Mouse (Mus musculus): ENCODE results near the gene Acss2.

The Acss2 gene

DNA sequence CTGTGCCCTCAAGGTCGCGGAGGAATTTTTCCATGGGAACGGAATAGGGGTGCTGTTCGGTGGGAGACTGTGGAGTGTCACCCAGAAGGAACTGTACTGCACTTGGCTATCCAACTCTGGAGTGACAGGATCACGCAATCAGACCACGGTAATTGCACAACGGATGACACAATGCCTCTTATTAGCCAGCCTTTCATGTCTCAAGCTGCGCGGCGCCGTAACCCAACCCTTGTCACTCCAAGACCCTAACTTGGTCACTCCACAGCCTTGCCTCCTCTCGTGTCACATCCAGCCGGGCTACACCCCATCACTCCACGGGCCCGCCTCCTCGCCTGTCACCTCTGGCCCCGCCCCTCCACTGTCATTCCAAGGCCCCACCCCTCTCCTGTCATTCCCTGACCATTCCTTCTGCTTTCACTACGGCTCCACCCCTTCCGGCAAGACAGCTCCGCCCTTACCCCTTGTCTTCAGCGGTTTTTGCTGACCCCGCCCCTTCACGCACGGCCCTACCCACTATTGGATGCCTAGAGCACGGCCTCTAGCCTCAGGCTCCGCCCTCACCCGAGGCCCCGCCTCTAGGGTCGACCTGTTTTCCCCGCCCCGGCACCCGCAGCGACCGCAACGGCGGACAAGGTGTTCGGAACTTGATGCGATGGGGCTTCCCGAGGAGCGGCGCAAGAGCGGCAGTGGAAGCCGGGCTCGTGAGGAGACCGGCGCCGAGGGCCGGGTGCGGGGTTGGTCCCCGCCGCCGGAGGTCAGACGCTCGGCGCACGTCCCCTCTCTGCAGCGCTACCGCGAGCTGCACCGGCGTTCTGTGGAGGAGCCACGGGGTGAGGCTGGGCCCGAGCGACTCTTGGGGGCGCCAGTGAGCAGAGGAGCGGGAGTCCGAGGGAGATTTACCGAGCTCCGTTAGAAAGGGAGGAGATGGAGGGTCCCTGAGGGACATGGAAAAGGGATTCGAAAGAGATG is at the start of gene Acss2, which contains the start of gene Ggt7:
Acss2 (plus strand) TSS at position 494 of the 969 bp plus-strand sequence.
Ggt7 (minus strand) TSS at position 783 of the 969 bp plus-strand sequence.
- peak; percentile 100 for DNase-seq (ENCODE audit: low spot score)

DNA sequence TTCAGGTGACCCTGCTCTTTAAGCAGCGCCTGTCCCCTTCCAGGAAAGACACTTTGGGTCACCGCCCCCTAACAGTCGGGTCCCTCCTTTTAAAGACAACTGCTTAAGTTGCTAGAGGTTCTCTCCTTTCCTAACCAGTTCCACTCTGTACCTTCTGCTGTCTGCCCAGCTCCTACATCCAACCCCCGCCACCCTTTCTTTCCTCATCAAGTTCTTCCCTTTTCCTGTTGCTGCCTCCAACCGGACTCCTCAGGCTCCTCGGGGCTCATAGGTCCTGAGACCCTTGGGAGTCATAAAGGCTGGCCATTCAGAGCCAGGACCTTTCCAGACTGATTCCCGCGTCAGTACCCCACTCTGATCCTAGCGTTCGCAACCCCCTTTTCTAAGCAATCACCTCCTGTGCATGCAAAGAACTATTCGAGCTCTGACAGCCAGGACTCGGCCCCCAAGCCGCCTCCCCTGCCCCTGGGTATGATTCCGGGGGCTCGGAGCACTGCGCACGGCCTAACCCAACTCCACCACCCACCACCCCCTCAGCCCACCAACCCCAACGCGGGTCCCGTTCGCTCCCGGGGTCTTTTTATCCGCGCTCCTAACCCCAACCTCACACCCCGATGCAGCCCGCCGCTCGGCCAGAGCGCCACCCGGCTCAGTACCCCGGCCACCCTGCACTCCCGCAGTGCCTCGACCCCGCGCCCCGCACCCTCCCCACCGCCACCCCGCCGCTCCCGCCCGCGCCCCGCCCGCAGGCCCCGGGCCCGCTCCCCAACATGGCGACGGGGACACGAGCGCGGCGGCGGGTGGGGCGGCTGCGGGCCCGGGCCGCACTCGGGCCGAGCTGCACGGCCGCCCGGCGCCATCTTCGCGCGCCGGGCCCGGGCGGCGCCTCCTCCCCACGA is 44.8 kb upstream of the Acss2 start:
- peak; percentile 71 for DNase-seq (ENCODE audit: low spot score)

DNA sequence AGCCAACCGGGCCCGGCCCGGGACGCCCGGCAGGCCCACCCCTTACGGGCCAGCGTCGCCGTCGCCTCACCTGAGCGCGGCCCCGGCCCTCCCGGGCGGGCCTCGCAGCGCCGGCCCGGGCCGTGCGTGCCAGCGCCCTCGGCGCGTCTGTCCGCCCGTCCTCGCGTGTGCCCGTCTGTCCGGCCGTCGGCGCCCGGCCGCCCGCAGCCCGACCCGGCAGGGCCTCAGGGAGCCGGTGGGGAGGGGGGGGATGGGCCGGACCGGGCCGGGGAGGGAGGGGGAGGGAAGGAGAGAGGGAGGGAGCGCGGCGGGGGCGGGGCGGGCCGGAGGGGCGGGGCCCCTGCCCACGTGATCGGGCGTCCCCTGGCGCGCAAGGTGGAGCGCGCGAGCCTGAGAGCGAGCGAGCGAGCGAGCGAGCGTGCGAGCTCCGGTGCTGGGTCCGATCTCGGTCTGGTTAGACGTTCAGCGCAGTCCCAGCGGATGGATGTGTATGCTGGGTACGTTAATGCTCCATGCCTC is 44.1 kb upstream of the Acss2 start, which contains the start of gene Ncoa6:
Ncoa6 (minus strand) TSS at position 325 of the 519 bp plus-strand sequence.
- DNase-seq (ENCODE audit: low spot score): peak; percentile 82

DNA sequence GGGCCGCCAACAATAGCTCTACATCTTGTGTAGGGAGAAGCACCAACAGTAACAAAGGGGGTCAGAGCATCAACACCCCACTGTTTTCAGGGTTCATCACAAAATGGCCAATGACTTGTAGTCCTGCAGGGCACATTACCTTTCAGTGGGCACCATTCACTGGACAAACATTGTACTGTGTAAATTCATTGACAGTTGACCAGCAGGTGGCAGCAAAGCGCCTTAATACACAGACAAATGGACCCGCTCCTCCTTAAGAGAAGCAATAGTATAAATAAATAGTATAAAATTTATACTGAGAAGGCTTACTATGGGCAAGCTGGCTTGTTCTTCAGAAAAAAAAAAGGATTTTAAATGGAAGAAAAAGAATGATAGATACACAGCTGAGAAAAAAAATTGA is 35.7 kb upstream of the Acss2 start:
- peak; percentile 78 for DNase-seq (ENCODE audit: low spot score)

DNA sequence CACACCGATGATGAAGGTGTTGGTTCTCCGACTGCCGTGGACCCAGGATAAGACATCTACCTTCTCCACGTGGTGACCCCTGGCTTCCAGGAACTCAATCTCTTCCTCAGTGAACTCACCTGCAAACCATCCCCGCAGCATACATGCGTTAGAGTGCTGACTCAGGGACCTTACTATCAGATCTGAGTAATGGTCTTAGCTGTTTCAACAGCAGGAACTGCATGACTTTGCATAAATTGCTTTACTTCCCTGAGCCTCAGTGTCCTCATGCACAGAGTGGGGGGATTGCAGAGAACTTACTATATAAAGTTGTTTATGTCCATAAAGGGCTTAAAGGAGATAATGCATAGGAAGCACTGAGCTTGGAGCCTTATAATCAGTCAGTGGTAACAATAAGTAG is 26.8 kb upstream of the Acss2 start:
- no peak for DNase-seq (ENCODE audit: low spot score)

DNA sequence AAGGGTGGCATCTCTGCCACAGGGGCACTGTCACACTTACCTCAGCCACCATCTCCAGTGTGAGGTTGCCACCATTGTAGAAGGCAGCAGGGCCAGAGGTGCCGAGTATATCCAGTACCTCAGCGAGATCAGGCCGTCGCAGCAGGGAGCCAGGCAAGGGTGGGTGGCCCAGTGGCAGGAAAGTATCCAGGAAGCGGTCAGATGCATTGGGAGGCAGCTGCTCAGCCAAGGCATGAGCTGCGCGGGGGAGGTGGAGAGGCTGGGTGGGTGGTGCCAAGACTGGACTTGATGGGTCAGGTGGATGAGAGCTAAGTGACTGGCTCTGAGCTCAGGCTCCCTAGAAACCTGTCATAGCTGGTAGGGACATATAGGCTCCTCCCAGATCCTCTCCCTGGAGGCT is 15.2 kb upstream of the Acss2 start:
- DNase-seq (ENCODE audit: low spot score): no peak

DNA sequence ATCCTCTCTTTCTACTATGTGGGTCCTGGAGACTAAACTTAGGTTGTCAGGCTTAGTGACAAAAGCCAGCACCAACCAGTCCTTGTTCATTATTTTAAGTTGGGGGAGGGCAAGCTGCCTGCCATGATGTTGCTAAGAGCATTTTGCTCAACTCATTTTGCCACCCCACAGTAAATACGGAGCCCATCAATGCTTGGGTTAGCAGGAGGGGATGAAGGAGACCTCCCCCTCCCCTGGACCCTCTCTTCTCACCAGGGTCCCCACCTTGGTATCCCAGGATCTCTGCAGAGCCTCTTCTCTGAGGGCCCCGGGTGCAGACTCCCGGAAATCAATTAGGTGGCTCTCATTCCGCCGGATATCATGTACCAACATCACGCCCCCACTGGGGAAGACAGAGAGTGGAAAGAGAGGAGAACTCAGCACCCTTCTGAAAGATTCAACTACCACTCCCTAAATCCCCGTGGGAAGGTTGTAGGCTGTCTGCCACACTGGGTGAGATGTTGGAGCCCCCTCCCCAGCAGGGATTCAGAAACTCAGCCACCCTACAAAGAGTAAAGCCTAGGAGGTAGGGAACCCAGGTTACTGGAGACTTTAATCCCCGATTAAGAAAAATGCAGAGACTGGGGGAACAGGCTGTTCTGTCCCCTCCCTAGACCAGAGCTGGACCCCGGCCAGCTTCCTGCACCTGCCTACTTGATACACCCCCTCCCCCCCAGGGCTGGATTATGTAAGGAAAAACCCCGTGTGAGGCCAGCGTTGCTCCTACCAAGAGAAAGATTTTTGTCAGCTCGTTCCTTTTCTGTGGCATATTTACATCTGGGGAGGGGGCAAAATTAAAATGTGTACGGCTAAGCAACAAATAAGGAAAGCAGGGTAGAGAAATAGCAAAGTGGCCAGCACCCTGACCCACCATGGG is 13.1 kb upstream of the Acss2 start:
- DNase-seq (ENCODE audit: low spot score): no peak

DNA sequence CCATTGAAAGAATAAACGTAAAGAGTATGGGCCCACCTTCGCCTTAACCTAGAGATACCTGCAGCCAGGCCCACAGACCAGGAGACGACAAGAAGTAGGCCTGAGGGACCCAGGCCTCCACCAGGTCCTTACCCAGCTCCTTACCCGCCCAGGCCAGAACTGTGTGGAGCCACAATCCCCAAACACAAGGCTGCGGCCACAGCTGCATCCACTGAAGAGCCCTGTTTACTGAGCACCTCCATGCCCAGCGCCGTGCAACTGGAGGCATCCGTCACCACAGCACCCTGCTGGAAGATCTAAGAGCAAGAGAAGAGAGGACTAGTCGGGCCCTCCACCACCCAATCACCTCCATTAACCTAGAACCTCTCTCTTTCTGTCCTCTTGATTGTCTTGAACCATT is 11.9 kb upstream of the Acss2 start:
- no peak for DNase-seq (ENCODE audit: low spot score)

DNA sequence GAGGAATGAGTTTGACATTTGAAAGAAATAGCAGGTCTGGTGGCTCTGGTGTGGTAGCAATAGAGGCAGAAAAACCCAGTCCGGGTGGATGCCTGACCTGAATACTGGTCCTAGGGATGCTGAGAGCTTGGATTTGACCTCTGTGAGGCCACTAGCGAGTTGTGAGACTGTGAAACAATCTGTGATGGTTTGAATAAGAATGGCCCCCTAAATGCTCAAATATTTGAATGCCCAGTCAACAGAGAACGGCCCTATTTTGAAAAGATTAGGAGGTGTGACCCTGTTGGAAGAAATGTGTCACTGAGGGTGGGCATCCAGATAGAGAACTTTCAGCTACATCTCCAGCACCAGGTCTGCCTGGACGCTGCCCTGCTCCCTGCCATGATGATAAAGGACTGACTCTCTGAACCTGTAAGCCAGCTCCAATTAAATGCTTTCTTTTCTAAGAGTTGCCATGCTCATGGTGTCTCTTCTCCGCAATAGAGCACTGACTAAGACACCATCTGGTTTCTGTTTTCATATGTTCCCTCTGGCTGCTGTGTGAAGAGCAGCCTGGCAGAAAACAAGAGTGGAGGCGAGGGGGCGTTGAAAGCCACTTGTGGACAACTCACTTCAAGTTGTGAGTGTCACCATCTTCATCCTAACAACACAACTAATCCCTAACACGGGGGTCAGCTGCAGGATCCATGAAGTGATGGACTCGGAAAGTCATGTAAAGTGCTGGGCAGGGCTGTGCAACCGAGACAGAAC is 9.9 kb upstream of the Acss2 start:
- DNase-seq (ENCODE audit: low spot score): no peak

DNA sequence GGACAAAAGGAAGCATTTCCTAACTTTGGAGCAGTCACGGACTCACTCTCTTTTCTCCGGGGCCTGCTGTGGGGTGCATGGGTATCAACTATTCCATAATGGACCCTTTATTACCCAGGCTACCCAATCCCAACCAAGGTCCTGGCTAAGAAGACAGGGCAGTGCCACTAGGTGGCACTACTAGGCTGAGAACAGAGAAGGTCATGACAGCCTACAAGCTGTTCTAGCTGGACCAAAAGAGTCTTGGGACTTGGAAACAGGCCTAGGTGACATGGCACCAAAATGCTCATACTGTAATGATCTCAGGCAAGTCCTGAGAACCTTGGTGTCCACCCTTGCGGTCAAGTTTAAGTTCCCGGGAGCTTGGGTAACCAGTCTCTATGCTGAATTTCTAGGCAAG is 5.3 kb upstream of the Acss2 start:
- DNase-seq (ENCODE audit: low spot score): peak; percentile 86

DNA sequence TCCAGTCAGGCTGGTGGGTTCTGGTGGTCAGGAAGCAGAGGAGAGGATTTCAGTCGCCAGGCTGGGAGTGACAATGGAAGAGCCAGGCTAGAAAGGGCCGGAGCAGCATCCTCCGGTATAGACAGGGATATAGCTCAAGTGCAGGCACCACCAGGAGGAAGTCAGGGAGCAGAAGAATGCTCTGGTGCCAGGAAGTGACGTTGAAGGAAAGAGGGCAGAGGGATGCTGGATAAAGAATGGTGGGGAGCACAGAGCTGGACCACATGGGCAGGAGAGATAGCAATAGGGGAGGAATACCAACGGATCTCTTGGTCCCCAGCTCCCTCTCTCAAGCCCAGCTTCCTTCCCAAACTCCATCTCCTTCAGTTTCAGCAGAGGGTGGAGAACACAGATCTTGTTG is 4.2 kb upstream of the Acss2 start:
- DNase-seq (ENCODE audit: low spot score): no peak

DNA sequence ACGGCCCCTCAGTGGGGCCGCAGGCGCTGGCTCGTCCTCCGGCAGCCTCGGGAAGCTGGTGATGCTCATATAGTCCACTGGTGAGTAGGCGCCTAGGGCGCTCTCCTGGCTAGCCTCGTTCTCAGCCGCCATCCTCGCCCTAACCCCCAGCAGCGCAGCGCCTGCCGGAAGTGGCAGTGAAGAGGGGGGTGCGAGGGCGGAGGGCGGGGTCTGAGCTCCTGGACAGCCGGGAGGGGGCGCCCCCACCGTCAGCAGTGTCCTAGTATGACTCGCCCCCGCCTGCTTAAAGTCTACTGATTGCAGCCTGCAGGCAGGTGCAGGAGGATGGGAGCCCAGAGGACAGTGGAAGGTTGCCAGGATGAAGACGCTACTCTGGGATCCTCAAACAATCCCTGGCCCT is 3.1 kb upstream of the Acss2 start:
- no peak for DNase-seq (ENCODE audit: low spot score)

DNA sequence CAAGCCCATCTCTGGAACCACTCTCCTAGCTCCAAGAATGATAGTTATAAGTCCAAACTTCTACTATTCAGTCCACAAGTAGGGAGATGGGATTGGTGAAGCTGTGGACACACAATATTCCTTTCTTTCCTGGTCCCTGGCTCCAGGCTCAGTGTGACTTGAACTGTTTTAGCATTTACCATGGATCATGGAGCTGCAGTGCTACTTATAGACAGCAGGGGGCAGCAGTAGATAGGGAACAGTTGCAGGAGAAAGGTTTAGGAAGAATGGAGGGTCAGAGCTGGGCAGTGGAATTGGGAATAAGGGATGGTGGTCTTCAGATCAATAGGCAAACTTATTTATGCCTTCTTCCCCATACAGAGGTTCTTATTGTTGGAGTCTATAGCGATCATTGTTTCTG is 1.8 kb upstream of the Acss2 start:
- DNase-seq (ENCODE audit: low spot score): peak; percentile 76

DNA sequence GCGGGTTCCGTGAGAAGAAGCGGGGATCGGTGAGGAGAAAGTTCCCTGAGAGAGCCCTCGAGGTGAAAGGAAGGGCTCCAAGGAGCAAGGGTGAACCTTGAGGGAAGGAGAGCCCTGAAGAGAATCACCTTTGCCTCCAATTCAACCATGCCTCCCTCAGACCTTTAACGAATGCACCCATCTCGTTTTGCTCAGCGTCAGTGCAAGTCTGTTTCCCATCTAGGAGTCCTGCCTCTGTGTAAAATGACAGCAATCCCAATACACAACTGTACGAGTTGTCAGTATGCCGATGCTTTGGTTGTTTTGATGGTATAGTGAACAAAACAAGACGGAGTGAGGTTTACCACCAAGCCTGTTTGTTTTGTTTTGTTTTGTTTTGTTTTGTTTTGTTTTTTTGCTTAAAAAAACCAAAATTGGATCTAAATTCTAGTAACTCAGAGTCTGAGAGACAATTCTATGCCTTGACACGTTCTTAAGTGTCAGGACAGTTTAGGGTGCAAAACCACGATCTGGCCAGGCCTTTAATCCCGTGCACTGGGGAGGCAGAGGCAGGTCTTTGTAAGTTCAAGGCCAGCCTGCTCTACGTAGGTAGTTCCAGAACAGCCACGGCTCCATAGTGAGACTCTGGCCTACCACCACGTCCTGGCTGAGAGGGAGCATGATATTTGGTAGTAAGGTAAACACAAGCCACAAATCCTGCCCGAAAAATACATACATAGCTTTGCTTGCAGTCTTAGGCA is 953 bp downstream of the Acss2 start:
- no peak for DNase-seq (ENCODE audit: low spot score)

DNA sequence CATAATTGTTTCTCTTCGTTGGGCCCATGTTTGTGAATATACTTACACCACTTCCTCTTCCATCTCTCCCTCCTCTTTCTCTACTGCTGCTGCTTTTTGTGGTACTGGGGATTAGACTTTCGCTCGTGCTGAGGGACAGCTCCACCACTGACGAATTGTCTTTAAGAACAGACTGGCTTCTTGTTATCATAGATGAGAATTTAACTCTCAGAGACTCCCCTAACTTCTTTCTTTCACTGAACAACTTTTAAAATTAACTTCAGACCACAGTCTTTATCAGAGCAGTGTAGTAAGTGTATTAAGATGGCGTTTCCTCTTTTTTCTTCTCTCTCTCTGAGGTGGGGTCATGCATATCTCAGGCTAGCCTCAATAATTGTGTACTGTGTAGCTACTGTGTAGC is 6.0 kb downstream of the Acss2 start:
- DNase-seq (ENCODE audit: low spot score): no peak

DNA sequence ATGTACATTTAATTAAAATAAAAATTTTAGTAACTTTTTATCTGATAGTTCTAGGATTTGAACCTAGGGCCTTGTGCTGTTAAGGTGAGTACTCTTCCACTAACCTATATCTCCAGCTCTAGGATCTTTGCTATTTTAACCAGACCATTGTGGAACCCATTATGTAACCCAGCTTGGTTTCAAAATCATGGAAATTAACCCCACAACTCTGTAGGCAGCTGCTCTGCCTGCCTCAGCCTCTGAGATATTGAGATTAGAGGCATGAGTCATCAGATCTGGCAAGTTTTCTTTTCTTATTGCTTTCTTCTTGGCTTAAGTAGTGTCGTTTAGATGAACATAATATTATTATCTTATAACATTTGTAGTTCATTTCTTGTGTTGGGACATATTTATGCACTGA is 6.6 kb downstream of the Acss2 start:
- DNase-seq (ENCODE audit: low spot score): no peak

DNA sequence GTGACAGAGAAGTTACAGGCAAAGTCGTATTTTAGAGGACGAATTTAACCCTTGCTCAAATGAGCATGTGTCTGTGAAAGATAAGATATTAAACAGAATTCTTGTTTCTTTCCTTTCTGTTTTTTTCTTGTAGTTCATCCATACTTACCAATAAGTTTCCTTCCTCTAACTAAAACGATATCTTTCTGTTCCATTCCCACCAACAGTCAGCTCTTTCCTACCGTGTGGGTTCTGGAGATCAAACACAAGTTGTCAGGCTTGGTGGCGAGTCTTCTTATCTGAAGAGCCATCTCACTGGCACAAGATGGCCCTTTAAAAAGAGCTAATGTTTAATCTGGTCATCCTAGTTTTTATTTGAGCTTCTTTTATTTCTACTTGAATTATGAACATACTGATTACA is 9.6 kb downstream of the Acss2 start:
- no peak for DNase-seq (ENCODE audit: low spot score)

DNA sequence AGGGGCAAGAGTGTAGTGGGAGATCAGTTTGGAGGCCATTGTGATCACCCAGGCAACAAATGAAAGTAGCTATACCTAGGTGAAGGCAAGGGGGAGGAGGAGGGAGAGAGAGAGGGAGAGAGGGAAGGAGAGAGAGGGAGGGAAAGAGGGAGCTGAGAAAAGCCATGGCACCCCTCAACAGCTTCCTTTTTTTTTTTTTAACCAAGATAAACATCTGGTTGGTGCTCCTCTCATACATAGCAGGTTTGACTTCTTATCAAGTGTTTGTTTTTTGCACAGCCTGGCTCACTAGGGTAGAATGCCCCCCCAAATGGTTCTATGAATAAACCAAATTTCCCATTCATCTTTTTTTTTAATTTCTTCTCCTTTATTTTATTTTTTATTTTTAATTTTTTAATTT is 18.5 kb downstream of the Acss2 start:
- DNase-seq (ENCODE audit: low spot score): no peak

DNA sequence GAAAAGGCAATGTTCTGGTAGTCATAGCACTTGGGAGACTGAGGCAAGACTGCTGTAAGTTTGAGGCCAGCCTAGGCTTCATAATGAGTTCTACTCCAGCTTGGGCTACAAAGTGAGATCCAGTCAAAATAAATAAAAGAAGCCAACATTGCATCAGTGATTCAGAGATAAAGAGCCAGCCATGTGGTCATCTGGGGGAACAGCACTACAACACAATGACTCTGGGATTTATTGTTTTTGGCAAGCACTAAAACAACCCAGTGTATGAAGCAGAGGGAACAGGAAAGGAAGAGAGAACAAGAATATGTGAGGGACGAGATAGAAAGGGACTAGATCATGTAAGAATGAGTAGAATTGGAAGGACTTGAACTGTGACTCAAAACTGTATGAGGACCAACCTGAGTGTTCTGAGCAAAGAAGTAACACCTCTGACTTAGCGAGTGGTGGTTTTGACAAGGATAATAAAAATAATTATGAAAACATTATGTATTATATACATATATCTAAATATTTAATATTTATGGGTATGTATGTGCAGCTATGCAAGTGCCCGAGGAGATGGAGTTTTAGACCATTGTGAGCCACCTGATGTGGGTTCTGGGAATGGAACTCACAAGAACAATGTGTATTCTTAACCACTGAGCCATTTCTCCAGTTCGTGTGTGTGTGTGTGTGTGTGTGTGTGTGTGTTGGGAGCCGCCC is 20.2 kb downstream of the Acss2 start:
- peak; percentile 41 for DNase-seq (ENCODE audit: low spot score)
